Mouse (Mus musculus) adrenal gland, postnatal 10 days (tissue): ENCODE measurements around the gene St3gal3. TPM values are rescaled to one million over a fixed set of nuclear protein-coding genes. Genes with fewer than 3 reads are reported as not detected.

Experiments
- DNase-seq: peaks from one replicate; pipeline ENCODE4 v3.0.0; 2021; ENCODE audit warnings: mixed read lengths
- total RNA-seq, 2 experiments: library from RNA; stranded (reverse); gene quantifications; 2 replicates each; pipeline ENCODE4 v1.2.3; 2021

Gene St3gal3
- total RNA-seq, 2 experiments from 2014 or later: 30.5 to 32.0 TPM

DNA sequence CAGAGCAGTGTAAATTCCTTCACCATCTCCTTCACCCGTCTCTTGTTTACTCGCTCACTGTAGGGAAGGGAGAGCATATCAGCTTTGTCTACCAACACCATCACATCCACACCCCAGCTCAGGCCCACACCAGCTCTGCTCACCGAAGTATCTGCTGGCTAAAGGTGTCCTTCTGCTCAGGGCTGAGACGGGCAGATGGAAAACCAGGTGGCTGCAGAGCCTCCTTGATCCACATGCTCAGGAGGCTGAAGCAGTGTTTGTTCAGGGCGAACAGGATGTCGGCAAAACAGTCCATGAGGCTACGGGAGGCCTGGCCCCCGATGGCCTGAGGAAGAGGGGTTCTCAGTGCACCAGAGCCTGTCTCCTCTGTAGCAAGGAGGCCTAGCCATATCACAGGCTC, 240.1 kb downstream of the St3gal3 start:
- DNase-seq: no peak

DNA sequence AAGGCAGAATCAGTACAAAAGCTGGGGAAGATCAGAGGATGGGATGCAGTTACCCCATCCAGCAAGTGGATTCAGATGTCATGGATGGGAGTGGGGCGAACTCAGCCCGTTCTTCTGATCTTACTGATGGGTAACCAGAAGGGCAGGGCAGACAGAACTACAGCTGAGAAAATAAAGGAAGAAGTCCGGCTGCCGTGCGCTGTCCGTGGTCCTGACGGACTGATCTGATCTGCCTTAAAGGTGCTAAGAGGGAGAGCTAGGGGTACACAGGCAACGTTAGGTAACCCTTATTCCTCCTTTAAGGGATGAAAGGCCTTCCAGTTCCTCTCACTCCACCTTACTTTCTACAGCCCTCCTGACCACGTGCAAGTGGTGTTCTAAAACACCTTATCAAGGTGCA, 241.3 kb downstream of the St3gal3 start:
- peak; percentile 82 for DNase-seq

DNA sequence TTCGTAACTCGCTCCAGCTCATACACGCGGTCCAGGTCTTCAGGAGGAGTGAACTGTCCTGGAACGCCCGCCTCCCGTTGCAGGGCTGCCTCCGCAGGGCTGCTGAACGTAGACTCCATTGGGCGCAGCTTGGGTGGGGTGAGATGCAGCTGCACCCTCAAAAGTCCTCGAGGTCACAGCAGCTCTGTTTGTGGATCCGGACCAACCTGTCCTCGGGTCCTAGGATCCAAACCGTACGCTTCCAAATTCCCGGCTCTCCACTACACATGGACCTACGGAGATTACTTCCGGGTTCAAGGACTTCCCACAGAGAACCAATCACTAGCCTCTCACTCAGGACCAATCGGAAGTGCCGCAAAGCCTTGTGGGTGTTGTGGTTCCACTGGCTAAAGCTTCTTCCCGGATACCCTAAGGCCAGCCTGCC, 243.0 kb downstream of the St3gal3 start, which contains the start of gene Dph2:
Gene Dph2 (minus strand): TSS at position 295 of the 424 bp plus-strand sequence.
- peak; percentile 84 for DNase-seq

DNA sequence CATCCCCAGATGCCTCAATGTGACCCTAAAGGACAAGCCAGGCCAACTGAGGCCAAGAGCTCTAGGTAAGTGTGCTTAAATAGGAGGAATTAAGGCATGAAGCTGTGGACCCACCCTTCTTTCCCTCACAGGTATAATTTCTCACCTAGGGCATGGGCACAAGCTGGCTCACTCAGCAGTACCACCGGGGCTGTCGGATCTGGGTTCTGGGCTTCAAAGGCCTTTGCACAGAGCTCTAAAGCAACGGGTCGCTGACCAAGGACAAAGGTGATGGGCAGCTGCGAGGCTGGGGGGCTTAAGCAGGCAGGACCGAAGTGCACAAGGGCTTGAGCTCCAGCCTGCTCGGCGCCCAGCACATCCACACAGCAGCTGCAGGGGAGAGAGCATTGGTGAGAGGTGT, 244.0 kb downstream of the St3gal3 start:
- DNase-seq: no peak

DNA sequence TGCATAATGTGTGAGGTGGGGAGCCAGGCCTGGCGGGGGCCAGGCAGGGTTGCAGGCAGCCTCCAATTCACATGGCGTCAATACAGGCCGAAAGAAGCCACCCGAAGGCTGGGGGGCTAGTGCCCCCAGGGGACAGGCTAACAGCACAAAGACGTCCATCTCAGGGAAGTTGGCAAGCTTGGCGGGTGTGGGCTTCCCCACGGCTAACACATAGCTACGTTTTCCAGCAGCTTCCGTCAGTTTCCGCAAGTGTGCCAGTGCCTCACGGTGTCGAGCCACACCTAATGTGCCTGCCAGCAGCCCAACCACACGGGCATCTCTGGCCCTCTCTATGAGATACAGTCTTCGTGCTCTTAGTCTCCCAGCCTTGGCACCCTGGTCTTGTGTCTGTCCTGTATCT, 244.7 kb downstream of the St3gal3 start:
- DNase-seq: no peak

DNA sequence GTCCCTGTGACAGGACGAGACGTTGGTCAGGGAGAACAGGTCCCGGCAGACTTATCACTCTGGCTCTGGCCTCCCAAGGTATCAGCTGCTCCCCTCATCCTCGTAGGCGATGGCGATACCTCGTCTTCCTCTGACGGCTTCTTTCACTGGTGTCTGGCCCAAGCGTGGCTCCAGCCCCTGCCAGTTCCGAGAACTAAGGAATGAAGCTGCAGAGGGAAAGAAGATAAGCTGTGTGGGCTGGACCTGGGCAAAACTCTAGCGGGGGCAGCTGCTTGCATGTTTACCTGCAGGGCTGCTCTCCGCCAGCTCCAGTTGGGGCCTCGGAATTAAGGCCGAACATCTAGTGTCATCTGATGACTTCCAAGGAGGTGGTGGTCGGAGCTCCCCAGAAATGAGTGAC, 245.2 kb downstream of the St3gal3 start:
- no peak for DNase-seq

DNA sequence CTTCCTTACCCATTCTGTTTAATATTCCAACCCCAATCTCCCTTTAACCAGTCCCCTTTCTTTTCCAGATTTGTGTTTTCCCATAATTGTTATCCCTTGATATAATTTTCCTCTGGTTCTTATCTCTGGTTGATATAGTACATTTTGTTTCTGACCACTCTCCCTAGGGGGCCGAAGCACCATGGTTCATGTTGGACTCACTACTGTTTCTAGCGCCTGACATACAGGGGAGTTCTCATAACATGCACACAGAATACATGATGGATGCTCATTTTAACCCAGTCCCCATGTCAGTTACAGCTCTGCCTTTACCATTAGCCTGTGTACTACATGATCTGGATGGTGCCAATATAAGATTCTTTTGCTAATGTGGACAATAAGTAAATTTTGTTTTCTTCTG, 246.8 kb downstream of the St3gal3 start:
- DNase-seq: no peak

DNA sequence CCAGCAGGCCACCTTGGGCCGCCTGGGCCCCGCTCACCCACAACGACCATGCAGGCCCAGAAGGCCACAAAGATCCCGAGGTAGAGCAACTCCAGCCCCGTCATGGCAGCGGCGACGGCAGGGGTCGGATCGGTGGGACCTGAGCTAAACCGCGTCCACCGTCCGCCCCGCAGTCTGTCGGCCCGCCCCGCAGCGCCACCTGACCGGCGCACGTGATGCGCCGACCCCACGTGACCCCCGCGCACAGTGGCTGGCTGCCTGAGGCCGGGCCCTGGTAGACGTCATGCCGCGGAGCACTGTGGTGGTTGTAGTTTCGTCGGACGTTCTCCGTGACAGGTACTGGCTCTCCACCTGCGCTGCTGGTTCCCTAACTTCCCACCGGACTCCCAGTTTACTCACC, 247.6 kb downstream of the St3gal3 start, which contains the start of gene Atp6v0b:
Gene Atp6v0b (minus strand): TSS at position 201 of the 400 bp plus-strand sequence.
- peak; percentile 97 for DNase-seq

DNA sequence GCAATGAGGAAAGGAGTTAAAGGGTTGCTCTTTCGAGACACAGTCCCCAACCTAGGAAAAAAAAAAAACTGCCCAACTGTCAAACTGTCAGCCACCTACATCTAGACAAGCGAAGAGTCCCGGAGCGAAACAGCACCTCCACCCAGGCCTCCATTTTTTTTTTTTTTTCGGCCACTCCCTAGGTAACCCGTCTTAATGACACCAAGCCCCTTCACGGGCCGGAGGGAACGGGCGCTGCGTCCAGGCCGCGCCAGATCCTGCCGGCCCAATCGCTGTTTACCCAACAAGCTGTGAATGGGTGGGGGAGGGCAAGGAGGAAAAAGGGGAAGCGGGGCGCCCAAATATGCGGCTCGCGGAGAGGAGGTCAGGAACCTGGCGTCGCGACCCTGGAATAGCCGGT, 248.1 kb downstream of the St3gal3 start:
- DNase-seq: no peak

DNA sequence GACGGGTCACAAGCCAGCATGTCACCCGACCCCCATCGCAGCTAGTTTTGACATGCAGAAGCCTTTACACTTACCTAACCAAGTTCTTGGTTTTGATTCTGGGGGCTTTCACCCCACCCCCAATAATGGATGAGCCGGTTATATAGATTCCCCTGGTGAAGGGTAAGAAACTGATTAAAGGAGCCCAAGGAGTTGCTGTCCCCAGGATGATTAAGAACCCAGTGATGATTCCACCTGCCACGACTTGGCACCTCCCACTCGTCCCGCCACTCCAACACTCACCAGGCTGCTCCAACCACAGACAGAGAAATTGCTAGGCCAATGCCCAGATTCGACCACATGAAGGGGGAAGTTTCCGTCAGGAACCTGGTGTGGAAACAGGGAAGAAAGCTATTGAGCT, 248.7 kb downstream of the St3gal3 start:
- DNase-seq: no peak

DNA sequence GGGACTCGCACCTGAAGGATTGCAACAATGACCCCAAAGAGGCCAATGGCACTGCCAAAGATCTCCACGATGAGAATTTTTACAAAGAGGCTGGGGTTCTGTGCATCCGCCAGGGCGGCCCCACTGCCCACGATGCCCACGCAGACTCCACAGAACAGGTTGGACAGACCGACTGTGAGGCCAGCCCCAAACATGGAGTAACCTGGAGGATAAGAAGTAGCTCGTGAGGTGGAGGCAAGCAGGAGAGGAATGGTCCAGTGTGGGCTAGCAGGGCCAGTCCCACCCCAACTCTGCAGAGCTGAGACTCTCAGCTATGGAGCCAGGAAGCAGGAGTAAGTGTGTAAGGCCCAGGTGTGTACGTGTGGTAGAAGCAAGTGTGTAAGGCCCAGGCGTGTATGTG, 249.6 kb downstream of the St3gal3 start:
- no peak for DNase-seq

DNA sequence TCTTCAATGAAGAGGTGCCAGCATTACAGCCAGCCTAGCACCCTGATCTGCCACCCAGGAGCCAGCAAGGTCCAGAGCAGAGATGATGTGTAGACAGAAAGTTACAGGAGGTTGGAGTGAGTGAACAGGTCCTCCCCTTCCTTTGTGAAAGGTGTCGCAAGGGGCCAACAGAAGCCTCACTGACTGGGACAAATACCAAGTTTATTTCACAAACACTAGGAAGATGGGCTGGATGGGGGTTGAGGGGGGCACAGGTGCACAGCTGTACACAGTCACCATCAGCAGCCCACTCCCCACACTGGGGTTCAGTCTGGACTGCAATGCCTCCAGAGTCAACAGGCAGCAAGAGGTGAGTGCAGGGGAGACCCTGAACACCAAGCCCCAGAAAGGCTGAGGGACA, 250.6 kb downstream of the St3gal3 start:
- DNase-seq: no peak

DNA sequence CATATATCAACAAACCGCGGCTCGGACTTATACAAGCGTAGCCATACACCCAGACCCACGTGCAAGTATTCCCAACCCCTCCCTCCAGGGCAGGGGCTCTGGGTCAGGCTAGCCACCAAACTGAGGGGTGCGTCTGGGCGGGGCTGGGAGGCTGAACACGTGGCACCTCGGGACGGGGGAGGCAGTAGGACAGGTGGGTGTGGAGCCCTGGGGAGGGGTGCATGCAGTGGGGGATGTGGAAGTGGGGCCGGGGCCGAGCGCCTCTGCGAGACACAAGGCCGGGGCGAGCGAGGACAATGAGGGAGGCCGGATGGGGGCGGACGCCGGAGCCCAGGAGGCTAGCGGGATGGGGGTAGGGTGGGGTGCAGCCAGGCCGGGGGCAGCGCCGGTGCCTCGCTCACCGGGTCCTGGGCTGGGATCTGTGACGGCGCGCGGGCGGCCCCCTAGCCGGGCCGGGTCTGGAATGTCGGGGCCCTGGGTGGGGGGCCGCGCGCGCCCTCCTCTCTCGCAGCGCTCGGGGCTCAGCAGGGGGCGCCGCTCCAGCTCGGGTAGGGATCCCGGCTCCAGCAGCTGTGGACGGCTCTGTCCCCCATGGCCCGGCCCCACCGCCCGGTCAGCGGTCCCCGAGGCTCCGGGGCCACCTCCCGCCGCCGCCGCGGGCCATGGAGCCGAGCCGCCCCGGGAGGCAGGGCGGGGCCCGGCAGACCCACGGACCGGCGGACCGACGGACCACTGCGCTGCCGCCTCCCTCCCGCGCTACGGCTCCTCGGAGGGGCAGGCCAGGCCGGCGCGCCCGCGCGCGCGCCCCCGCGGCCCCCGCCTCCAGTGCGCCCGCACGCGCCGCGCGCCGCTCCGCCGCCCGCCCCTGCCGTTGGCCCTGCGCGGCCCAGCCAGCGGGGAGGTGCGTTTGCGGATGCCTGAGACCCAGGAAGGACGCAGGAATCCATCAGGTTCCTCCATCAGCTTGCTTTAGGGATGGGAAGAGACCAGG, 251.7 kb downstream of the St3gal3 start, which contains the start of gene B4galt2:
Gene B4galt2 (minus strand): TSS at position 787 of the 991 bp plus-strand sequence.
- DNase-seq: peak; percentile 79

Other genes with a start within 250 kb of the St3gal3 start
- 100 to 1,000 TPM; 145 to 149 TPM for gene Atp6v0b, start 247.6 kb downstream of the St3gal3 start, total RNA-seq
- gene Dph2, start 242.9 kb downstream of the St3gal3 start, total RNA-seq: 1 to 10 TPM; 5.6 to 7.0 TPM
- gene Ipo13, start 219.9 kb downstream of the St3gal3 start, total RNA-seq: 10 to 100 TPM; 39.0 to 55.1 TPM
- gene Artn, start 205.2 kb downstream of the St3gal3 start, total RNA-seq: under 1 TPM; 0.12 to 0.42 TPM
- 10 to 100 TPM; 34.6 to 47.5 TPM for gene Kdm4a, start 45.1 kb upstream of the St3gal3 start, total RNA-seq
- 10 to 100 TPM; 66.0 to 69.3 TPM for gene Ptprf, start 156.5 kb upstream of the St3gal3 start, total RNA-seq